Mouse (Mus musculus) C2C12 (cell line): ENCODE data around the gene Tnni2.

Experiments
- CTCF ChIP-seq: IDR thresholded peaks from one replicate; pipeline ENCODE4 v1.5.1; 2011; ENCODE audit not compliant: control insufficient read depth, insufficient read depth, insufficient read length
- MYOD1 ChIP-seq: IDR thresholded peaks from one replicate; pipeline ENCODE4 v1.6.1; 2011; ENCODE audit warnings: low read depth; ENCODE audit not compliant: control insufficient read depth, insufficient read length
- USF1 ChIP-seq: IDR thresholded peaks from one replicate; pipeline ENCODE4 v1.6.1; 2011; ENCODE audit warnings: low read depth, mild to moderate bottlenecking, control low read depth, moderate library complexity

DNA sequence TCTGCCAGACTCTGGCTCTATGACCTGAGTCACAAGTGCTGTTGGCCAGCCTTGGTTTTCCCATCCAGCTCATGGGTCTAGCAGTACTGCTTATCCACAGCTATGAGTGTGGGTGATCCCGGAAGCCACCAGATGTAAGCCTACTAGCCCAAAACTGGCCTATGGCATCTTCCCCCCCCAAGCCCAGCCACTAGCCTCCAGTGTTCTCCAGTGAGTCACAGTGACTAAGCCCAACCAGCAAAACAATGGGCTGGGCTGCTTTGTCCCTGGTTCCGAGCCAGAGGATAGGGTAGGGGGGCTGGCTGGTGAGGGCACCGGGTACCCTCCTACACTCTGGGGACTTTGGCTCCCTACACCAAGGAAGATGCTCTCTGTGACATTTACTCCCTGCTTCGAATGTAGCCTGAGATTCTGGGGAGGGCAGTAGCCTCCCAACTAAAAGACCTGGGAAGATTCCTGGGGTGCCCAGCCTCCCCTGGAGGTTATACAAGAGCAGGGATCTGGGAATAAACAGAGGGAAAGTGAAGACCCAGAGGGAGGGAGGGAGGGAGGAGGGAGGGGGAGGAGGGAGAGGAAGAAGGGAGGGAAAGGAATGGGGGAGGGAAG is 29.3 kb downstream of the Tnni2 start:
- TF ChIP-seq MYOD1: no peak
- TF ChIP-seq CTCF: no peak
- TF ChIP-seq USF1: no peak
